Mouse (Mus musculus) brain, embryonic 14.5 days (tissue): ENCODE measurements around the gene Zfp574. TPM values are rescaled to one million over a fixed set of nuclear protein-coding genes. Genes with fewer than 3 reads are reported as not detected.
A peak's percentile ranks its signal among the peaks of the same experiment; 100 is the strongest.

Experiments
- DNase-seq: peaks from one replicate; pipeline ENCODE4 v3.0.0-alpha.2; 2011; ENCODE audit warnings: low read depth
- CTCF ChIP-seq: fragments of 200-500 bp; IDR thresholded peaks from 2 replicates; pipeline ENCODE4 v1.5.1; 2012; ENCODE audit warnings: inconsistent platforms, mild to moderate bottlenecking, moderate library complexity, borderline replicate concordance; ENCODE audit not compliant: insufficient read depth, insufficient read length; ENCODE audit errors: extremely low read depth
- POLR2A ChIP-seq: fragments of 200-500 bp; IDR thresholded peaks from 2 replicates; pipeline ENCODE4 v1.6.1; 2012; ENCODE audit warnings: mild to moderate bottlenecking, inconsistent platforms, borderline replicate concordance; ENCODE audit not compliant: poor library complexity, insufficient read depth, insufficient read length, severe bottlenecking; ENCODE audit errors: extremely low read depth
- polyA plus RNA-seq: library from polyadenylated mRNA; depleted of rRNA; stranded (reverse); fragments of >200 nt; gene quantifications from 2 replicates; pipeline ENCODE4 v1.2.3, GENCODE M21; 2012

Zfp574 gene
- polyA plus RNA-seq, 1 experiment, result 46.2 TPM

DNA sequence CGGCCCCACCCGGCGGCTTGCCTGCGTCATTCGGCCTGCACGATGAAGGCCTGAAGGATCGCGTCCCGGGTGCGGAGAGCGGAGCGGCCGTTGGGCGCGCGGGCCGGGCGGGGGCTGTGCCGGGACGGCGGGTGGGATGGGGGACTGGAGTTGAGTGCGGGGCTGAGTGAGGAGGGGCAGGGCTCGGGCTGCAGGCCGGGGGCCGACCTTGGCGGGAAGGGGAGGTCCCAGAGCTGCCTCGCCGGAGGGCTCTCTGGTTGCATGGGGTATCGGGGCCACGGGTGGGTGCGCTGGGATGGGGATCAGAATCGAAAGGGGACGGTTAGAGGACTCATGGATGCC lies 5.0 kb downstream of the Zfp574 start:
- TF ChIP-seq CTCF, result no peak
- no peak for TF ChIP-seq POLR2A
- no peak for DNase-seq

DNA sequence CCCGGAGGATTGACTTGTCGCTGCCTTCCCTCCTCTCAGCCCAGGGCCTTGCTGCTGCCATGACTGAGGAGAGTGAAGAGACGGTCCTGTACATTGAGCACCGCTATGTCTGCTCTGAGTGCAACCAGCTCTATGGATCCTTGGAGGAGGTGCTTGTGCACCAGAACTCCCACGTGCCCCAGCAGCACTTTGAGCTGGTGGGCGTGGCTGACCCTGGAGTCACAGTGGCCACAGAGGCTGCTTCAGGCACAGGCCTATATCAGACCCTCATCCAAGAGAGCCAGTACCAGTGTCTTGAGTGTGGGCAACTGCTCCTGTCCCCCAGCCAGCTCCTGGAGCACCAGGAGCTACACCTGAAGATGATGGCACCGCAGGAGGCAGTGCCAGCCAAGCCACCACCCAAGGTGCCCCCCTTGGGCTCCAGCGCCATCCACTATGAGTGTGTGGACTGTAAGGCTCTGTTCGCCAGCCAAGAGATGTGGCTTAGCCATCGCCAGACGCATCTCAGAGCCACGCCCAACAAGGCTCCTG lies 7.2 kb downstream of the Zfp574 start:
- no peak for TF ChIP-seq POLR2A
- TF ChIP-seq CTCF, result no peak
- no peak for DNase-seq

DNA sequence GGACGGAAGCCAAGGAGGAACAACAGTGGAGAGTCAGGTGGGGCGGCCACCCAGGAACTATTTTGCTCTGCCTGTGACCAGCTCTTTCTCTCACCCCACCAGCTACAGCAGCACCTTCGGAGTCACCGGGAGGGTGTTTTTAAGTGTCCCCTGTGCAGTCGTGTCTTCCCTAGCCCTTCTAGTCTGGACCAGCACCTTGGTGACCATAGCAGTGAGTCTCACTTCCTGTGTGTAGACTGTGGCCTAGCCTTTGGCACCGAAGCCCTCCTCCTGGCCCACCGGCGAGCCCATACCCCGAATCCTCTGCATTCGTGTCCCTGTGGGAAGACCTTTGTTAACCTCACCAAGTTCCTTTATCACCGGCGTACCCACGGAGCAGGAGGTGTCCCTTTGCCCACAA lies 8.1 kb downstream of the Zfp574 start:
- DNase-seq, result no peak
- no peak for TF ChIP-seq CTCF
- TF ChIP-seq POLR2A, result no peak

DNA sequence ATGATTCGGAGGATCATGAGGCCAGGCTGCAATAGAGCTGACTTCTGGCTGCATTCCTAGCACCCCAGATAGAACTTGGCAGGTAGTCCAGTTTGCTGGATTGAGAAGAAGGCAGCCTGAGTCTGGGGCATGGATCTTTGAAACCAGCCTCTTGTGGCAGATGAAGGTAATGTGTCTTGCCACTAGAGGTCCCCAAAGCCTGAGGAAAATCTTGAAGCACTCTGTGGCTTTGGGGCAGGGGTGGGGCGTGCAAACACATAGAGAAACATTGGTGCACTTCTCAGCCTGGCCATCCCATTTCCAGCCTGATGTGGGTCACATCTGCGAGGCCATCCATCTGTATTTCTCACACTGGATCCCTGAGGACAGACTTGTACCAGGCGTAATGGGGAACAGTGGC lies 10.1 kb downstream of the Zfp574 start:
- TF ChIP-seq POLR2A, result no peak
- peak; percentile 73; the same call in 1 of the 2 replicates for TF ChIP-seq CTCF
- DNase-seq, result peak; percentile 69

DNA sequence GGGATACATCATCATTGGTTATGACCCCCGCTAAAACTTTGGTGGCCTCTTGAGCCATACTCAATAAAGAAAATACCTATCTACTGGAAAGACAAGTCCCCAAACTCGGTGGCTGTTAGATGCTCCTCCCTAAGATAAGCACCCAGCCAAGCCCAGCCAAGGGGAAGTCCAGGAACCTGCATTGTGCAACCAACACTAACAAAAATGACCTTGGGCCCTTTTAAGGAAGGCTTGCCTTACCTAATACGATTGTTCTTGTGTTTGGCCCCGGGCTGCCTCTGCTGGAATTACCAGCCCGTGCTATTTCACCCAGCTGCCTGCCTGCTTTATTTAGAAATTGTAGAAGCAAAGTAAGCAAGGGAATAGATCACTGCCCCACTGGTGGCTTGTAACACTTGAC lies 12.3 kb downstream of the Zfp574 start:
- no peak for DNase-seq
- TF ChIP-seq POLR2A, result no peak
- no peak for TF ChIP-seq CTCF

DNA sequence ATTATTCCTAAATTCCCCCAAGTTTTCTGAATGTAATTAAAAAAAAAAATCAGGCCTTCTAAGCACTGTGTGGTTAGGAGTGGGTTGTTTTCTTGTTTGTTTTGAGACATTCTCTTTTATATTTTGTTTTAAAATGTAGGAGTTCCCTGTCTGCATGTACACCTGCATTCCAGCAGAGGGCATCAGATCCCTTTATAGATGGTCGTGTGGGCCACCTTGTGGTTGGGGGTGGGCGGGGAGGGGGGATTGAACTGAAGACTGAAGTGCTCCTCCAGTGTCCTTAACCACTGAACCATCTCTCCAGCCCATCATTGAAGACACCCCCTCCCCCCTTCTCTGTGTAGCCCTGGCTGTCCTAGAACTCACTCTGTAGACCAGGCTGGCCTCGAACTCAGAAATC lies 14.3 kb downstream of the Zfp574 start:
- TF ChIP-seq CTCF, result peak; percentile 37; the same call in 1 of the 2 replicates
- no peak for TF ChIP-seq POLR2A
- DNase-seq, result no peak

DNA sequence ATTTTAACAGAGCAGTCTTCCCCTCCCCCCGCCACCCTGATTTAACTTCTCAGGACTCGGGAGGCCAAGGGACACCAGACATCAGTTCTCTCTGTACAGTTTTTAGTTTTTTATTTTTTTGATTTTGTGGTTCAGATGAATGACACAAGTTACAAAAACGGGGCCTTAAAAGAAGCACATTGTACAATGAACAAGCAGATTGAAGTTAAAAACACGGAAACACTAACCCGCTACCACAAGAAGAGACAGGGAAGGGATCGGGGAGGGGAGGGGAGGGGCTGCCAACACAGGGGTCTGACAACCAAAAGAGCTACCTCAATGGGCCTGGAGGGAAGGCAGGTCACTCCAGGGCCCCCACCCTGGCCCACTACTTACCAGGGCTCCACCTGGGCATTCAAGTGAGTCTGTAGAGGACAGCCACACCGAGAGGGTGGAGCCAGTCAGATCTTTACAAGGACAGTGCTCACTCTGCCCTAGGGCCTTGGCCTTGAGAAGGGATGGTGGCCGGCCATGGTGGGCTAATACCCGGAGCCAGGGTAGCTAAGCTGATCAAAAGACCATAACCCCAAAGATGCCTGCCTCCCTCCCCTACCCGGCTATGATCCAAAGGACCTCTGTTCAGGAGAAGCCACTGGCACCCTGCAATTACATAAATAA lies 15.0 kb downstream of the Zfp574 start:
- no peak for DNase-seq
- TF ChIP-seq CTCF (no peak), POLR2A (no peak)

DNA sequence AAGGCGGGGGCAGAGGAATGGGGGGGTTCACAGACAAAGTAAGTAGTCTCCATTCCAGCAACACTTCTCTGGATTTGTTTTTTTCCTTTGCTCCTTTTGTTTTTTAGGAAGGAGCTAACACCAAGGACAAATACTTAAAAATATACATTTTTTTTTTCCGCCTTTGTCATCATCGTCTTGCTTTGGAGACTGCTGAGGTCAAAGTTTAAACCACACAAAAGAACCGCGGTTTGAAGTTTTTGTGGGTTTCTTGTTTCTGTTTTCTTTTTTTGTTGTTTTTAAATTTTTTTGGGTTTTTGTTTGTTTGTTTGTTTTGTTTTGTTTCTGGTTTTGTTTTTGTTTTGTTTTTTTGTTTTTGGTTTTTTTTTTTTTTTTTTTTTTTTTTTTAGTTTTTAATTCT lies 15.6 kb downstream of the Zfp574 start:
- DNase-seq, result no peak
- TF ChIP-seq CTCF (no peak), POLR2A (no peak)

DNA sequence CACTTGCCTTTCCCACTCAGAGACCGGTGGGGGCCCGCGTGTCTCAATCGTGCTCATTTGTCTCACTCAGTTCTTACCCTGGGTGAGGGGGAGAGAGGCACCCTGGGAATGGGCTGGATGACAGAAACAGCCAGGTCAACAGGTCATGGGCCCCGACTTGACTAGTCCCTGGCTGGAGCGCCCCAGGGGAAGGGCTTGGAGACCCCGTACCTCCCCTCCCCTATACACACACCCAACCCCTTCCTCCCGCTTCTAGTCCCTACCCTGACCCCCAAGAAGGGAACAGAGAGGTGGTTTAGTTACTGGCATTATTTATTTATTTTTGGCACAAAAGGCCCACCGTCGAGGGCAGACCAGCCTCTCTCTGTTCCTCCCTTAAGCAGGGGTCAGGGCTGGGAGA lies 16.2 kb downstream of the Zfp574 start:
- TF ChIP-seq POLR2A (no peak), CTCF (no peak)
- DNase-seq, result no peak

DNA sequence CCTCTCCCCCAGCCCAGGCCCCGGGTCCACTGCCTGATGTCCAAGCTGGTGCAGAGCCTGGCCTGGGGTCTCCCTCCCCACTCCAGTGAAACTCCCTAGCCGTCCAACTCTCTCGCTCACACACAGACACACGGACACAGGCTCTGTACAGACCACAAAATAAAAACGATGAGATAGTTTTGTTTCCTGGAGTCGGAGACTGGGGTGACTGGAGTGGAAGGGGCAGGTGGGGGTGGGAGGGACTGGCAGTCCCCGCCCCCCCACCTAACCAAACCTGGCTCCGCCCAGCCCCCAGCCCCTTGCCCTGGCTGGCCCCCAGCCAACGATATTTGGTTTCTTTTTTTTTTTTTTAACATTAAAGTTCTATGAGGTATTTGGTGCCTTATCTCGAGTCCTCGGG lies 16.6 kb downstream of the Zfp574 start:
- no peak for DNase-seq
- no peak for TF ChIP-seq POLR2A

DNA sequence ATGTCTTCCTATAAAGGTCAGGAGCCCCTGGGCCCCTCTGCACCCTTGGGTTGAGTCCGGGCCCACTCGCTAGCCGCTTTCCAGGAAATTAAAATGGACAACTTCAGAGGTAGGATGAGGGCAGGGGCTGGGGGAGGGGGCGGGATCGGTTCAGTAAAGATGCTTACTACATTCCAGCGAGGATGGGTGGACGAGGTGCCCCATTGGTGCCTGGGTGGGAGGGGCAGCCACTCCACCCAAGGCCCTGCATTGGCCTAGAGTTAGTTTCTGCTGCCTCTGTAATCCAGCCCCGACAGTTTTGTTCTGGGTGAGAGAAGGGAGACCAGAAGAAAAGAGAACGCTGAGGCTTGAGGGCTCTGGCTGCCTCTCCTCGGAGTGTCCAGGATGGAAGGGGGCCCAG lies 17.5 kb downstream of the Zfp574 start:
- DNase-seq, result no peak
- no peak for TF ChIP-seq CTCF

DNA sequence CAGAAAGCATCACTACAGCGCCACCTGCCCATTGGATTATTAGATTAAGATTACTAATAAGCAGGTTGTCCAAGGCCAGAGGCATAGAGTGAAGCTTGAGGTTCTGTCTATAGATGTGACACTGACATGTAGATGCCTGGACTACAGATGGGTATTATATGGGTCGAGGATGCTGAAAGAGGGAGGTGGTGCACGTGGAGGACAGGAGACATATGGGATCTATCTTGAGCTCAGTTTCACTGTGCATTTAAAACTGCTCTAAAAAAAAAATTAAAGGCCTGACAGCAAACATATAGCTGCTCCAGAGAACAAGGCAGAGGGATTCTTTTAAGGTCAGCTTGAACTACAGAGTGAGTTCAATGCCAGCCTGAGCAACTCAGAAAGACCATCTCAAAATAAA lies 25.8 kb downstream of the Zfp574 start:
- no peak for TF ChIP-seq POLR2A
- TF ChIP-seq CTCF, result no peak
- DNase-seq, result no peak

DNA sequence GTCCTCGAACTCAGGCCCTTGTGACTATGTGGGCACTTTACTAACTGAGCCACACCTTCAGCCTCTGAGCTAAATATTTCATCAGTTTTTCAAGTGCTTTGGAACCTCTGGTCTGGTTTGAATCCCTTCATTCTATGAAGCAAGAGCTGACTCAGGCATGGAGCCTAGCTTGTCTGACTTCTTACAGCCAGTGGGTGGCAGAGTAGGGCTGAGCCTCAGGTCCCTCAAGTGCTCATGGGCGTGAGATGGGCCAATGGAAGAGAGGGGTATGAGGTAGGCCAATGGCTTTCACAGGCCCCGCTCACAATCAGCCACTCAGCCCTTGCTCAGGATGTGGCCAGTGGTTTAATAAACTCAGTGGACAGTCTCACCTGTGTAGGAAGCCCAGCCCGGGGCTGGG lies 27.2 kb downstream of the Zfp574 start:
- DNase-seq, result no peak
- TF ChIP-seq CTCF (peak; percentile 3; the same call in 1 of the 2 replicates), POLR2A (no peak)
